Mouse (Mus musculus) gastrocnemius, postnatal 25 days (tissue): ENCODE measurements around the gene Gm340. TPM values are rescaled to one million over a fixed set of nuclear protein-coding genes. Genes with fewer than 3 reads are reported as not detected.

Source experiments
- DNase-seq: peaks from one replicate; pipeline ENCODE4 v3.0.0; 2022
- long read RNA-seq, 2 experiments: library from polyadenylated mRNA; stranded (forward); transcript quantifications; one replicate each; pipeline ENCODE4 v2.0.0; 2021
- total RNA-seq, 2 experiments: library from RNA; stranded (reverse); gene quantifications; 1 replicate in 1 of 2; 2 replicates in 1 of 2; pipeline ENCODE4 v1.2.3; 2021

Gene Gm340
- 1 to 10 TPM; 4.4 to 5.0 TPM for total RNA-seq
- long read RNA-seq, experiment 1, result 0 reads
- long read RNA-seq, experiment 2, result 0 reads

DNA sequence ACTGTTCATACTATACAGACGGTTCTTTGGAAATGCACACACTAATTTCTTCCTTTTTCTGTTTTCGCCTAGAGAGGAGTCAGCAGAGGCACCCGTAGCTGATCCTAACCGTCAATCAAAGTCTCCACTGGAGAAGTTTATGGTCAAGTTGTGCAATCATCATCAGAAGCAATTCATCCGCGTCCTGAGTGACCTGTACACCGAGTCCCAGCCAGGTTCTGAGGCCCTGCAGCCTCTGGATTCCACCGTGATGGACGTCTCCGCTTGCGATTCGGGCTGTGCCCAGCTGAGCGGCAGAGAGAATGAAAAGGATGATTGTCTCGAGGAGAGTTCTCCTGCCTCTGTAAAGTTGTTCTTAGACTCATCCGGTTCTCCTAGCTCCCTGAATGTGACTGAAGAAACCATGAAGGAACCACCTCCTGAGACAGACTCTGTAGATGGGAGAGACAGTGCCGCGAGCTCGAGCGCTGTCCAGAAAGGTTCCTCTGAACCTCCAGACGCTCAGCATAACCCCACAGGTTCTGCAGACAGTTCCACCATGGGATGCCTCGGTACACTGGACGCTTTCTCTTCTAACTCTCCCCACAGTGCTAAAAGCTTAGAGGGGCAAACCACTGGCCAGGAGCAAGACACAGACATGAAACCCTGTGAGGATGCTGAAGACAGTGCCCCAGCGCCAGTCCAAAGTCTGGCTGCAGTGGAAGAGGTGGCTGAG is at the start of gene Gm340:
Gene Gm340, plus strand, starts transcription at position 665 of the 715 bp plus-strand sequence.
- DNase-seq, result no peak

- no peak for DNase-seq
These were observed 48.1 kb upstream of the Gm340 start for GRCm38 (mm10) chr19:41534021-41534420.

- DNase-seq, result no peak
These were observed 25.2 kb upstream of the Gm340 start for GRCm38 (mm10) chr19:41556981-41557380.

DNA sequence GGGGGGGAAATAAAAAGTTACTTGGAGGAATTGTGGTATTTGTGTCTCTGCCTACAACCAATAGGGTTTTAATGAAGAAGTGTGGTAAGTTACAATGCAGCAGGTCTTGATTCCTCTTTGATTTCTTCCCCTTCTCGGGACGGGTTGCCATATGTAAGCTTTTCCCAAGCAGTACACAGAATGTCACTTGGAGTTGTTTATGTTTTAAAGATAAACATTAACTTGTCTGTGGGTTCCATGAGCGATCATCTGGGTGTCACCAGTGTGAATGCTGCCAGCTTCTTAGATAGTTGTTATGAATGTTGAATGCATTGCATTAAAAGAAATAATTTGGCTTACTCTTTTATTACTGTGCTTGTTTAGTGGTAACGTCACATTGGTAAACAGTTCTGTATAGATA is 24.7 kb upstream of the Gm340 start:
- DNase-seq, result no peak

- no peak for DNase-seq
These were observed 23.2 kb upstream of the Gm340 start for GRCm38 (mm10) chr19:41558891-41559486.

- no peak for DNase-seq
These were observed 21.3 kb upstream of the Gm340 start for GRCm38 (mm10) chr19:41560856-41561255.

- no peak for DNase-seq
These were observed 13.4 kb upstream of the Gm340 start for GRCm38 (mm10) chr19:41568791-41569190.

DNA sequence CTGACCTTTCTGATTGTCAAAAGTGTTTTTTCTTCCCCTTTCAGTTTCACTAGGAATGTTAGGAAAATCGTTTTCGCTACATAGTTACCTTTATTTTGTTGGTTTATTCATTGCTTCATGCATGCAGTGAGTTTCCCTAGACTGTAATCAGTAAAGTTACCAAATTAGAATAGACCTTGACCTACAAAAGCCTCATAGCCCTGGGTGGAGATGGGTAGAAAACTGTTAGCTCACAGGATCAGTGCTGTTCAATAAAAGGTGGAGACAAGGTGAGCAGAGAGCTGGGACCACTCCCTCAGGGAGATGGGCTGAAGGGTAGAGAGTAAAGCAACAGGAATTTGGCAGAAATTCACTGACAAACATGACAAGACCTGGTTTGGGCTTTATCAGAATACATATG is 8.5 kb upstream of the Gm340 start:
- no peak for DNase-seq

GRCm38 (mm10) chr19:41577576-41577975 is 4.6 kb upstream of the Gm340 start:
- DNase-seq, result no peak

DNA sequence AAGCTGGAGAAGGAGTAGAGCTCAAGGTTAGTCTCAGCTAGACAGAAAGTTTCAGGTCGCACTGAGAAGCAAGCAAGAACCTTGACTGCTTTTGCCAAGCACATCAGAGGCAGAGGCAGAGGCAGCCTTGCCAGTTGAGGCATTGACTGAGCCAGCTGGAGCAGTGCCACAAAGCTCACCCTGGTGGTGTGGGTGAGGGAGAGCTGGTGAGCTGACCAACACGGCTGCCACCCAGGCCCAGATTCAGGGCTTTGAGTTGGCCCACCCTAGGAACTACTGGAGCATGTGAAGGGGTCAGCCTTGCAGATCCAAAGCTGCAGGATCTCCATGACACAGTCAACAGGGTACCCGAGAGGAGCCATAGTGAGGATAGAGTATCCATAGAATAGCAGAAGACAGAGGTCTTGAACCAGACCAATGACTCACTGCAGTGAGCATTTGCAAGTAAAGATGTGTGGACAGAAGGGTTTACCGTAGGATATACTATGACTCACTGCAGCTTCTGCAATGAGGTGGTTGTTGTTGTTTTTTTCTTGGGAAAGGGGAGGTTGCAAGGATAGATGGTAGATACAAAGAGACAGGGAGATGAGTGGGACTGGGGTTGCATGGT is 2.8 kb upstream of the Gm340 start:
- no peak for DNase-seq

DNA sequence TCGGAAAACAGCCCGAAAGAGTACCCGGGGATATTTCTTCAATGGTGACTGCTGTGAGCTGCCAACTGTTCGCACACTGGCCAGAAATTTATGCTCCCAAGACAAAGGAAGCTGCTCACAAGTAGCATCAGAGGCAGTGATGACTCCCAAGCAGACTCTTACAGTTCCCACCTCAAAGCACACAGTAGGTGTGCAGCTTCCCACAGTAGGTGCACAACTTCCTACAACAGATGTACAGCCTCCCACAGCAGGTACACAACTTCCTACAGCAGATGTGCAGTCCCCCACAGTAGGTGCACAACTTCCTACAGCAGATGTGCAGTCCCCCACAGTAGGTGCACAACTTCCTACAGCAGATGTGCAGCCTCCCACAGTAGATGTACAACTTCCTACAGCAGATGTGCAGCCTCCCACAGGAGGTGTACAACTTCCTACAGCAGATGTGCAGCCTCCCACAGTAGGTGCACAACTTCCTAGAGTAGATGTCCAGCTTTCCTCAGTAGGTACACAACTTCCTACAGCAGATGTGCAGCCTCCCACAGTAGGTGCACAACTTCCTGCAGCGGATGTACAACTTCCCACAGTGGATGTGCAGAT is 846 bp downstream of the Gm340 start:
- no peak for DNase-seq

DNA sequence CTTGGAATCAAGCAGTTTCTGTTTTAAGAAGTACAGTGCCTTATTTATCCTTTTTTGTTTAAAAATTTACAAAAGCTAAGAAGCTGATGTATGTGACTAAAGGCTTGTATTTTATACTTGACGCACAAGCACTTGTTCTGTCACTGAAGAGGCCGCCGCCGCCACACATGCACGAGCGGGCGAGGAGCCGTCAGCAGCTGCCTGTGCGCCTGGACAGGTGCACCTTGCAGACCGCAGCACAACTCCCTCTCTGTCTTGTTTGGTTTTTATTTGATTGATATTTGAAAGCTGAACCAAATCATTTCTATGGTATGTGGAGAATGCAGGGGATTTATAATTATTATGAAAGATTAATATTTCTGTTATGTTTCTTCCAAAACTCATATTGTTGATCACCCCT is 4.6 kb downstream of the Gm340 start:
- no peak for DNase-seq

- DNase-seq, result no peak
These were observed 5.5 kb downstream of the Gm340 start for GRCm38 (mm10) chr19:41587431-41588222.

GRCm38 (mm10) chr19:41589026-41589425 is 6.9 kb downstream of the Gm340 start:
- no peak for DNase-seq

DNA sequence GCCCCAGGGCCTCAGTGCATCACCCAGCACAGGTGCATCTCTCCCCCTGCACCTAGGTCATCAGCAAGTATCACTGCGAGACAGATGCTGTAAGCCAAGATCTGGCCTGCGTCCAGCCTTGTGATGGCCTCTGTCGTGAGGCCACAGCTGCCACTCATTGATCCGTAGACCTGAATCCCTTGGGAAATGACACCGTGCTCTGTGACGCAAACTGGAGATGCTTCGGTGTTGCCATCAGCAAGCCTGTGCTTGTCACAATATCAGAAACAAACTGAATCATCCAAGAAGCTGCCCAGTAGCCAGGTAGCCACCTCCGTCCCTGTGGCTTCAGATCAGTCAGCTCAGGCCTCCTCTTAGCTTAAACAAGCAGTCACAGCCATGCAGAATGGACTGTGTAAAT is 7.5 kb downstream of the Gm340 start:
- DNase-seq, result no peak

GRCm38 (mm10) chr19:41591808-41592207 is 9.6 kb downstream of the Gm340 start:
- no peak for DNase-seq

DNA sequence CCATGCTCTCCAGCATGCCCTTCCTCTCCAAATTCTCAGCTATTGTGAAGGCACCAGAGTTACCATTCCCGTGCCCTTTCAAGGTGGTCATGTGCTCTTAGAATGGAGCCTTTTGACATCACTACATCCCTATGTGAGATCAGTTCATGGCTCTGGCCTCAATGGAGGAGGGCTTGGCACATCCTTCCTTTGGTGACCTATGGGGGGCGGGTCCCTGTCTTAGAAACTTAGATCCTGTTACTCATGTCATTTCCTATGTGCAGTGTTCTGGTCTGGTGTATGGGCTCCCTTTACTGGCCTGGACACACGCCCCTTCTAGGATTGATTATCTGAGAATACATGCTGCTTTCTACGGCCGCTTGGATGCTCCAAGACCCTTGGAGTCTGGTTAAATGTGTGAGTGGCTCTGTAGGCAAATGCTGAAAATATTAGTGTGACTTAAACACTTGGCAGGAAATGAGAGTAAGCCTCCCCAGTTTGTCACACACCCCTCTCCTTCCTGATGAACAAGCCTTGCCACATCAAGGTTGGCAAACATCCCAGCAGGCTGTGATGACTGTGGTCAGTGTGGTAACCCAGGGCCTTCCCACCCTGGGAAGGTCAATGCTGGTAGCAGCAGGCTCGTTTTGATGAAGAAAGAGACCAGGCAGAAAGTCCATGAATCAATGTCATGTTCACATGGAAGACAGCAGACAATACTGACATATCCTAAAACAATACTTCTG is 15.2 kb downstream of the Gm340 start:
- no peak for DNase-seq

DNA sequence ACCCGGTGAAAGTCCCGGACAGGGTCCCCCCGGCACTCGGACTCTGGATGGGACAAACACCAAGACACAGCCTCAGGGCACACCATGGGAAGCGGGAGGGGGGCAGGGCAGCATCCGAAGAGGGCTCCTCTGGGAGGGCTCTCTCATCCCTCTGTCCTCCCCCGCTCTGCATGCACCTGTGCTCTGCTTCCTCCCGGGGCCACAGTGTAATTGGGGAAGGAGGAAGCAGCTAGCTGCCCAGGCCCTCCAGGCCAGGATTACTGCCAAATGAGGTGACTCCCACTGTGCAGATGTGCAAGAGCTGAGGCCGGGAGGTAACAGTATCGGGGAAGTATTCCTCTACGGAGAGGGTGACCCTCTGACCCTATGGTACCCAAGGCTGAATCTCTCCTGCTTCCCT is 18.5 kb downstream of the Gm340 start:
- DNase-seq, result no peak

- no peak for DNase-seq
These were observed 24.2 kb downstream of the Gm340 start for GRCm38 (mm10) chr19:41606208-41606987.

- DNase-seq, result no peak
These were observed 29.5 kb downstream of the Gm340 start for GRCm38 (mm10) chr19:41611683-41612082.
